In the genomic region with DNA sequence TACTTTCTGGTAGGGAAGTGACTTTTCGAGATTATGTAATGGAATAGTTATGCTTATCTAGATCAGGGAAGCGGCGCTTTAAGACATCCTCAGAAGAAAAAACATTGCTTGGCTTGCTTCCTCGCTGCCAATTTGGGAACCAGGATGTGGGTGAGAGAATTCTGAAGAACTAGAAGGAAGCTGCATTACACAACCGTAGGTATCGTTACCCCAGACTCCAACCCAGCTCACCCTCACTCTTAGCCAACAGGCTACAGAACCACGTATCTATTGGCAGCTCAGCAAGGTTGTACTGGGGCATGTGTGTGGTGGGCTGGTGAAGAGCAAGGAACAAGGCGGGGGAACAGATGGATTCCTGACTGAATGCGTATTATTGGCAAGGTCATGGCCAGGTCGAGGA, we compare ENCODE assay signal across 13 mouse cellular contexts. TPM values are rescaled to one million over a fixed set of nuclear protein-coding genes. Genes with fewer than 3 reads are reported as not detected.
DNase-seq lines count a peak whose midpoint lies in the region; ATAC-seq and TF ChIP-seq lines count a peak whose summit lies in the region.
"Had no signal": no experiment of that assay in that cellular context is flagged by ENCODE, and none has a peak within 500 bp of the region (broad histone marks: within the 10 kb centered on the region; RNA-seq: fewer than 3 reads in every experiment).

No protein-coding gene starts in this region.

- TF ChIP-seq CTCF in bone marrow macrophage, adult 2 months (IDR thresholded peaks at IDR 0.05; ENCODE audit: low read depth, low read length), result no peak
- TF ChIP-seq CTCF in cerebellum, adult 2 months (IDR thresholded peaks at IDR 0.05; ENCODE audit: borderline replicate concordance, insufficient read depth, low read depth, low read length), result no peak

- H3K79me2 ChIP-seq in macrophage (ENCODE audit: inconsistent target), result no peaks in the 10 kb centered on the region

- no peaks in the 10 kb centered on the region for H3K36me3 ChIP-seq in macrophage (ENCODE audit: inconsistent target)
- H3K36me3 ChIP-seq: heart, embryonic 13.5 days; neural tube, embryonic 15.5 days had no signal

- TF ChIP-seq POLR2A in bone marrow macrophage, adult 2 months (IDR thresholded peaks at IDR 0.05; ENCODE audit: borderline replicate concordance, low read depth, low read length), result no peak
- no peak for TF ChIP-seq POLR2A in cerebellum, adult 2 months (IDR thresholded peaks at IDR 0.05; ENCODE audit: borderline replicate concordance, insufficient read depth, low read length)

- peak; percentile 98 for ATAC-seq in common myeloid progenitor, adult 5-6 weeks (replicated peaks; ENCODE audit: low read depth, poor library complexity, severe bottlenecking)

- H3K4me3 ChIP-seq in bone marrow macrophage, adult 2 months (ENCODE audit: insufficient read depth, low read length), result no peak overlapping the region
- H3K4me3 ChIP-seq in macrophage (ENCODE audit: inconsistent target), result no peak overlapping the region
- no peak overlapping the region for H3K4me3 ChIP-seq in cerebellum, adult 2 months (replicated peaks; ENCODE audit: insufficient read depth, low read depth, low read length)
- H3K4me3 ChIP-seq: heart, embryonic 13.5 days; neural tube, embryonic 15.5 days had no signal

- H3K27ac ChIP-seq in bone marrow macrophage, adult 2 months (ENCODE audit: insufficient read depth, low read depth, low read length), result peak overlapping the region; percentile 11; the same call in 1 of the 2 replicates
- peak overlapping the region; percentile 8; the same call in 1 of the 2 replicates for H3K27ac ChIP-seq in macrophage
- H3K27ac ChIP-seq in cerebellum, adult 2 months (ENCODE audit: insufficient read depth, low read length), result no peak overlapping the region
- H3K27ac ChIP-seq: heart, embryonic 13.5 days; neural tube, embryonic 15.5 days had no signal

- no peaks in the 10 kb centered on the region for H3K27me3 ChIP-seq in cerebellum, adult 2 months (ENCODE audit: control insufficient read depth, insufficient read depth, low read length)
- H3K27me3 ChIP-seq: heart, embryonic 13.5 days; neural tube, embryonic 15.5 days had no signal

- peak; percentile 13 to 45 for DNase-seq in layer of hippocampus, postnatal 14 days (ENCODE audit: low spot score in 2 of 2)
- DNase-seq in gastrocnemius, adult 8-10 months (ENCODE audit: low spot score in 2 of 2), result no peak
- DNase-seq in B cell, adult 2 months, result no peak
- DNase-seq in cerebellum, adult 2 months, result no peak

- 16% methylated on average over 10 of the region's 10 CpGs for WGBS in macrophage (ENCODE audit: missing documents)
- WGBS in cerebellum, adult 2 months, result 88% methylated on average over 10 of the region's 10 CpGs

- H3K4me1 ChIP-seq in bone marrow macrophage, adult 2 months (ENCODE audit: control insufficient read depth, insufficient read depth, low read length), result peaks cover 15% of the 10 kb centered on the region
- H3K4me1 ChIP-seq in cerebellum, adult 2 months (ENCODE audit: control insufficient read depth, insufficient read depth, low read length), result no peaks in the 10 kb centered on the region
- H3K4me1 ChIP-seq: heart, embryonic 13.5 days; neural tube, embryonic 15.5 days had no signal

RNA-seq across cellular contexts. Expression of a gene that starts 10.7 kb away (rescaled TPM):
- polyA plus RNA-seq in bone marrow macrophage, adult 2 months (2012; ENCODE audit: insufficient read depth, insufficient read length, missing spikeins), result 26.0 and 30.4 TPM in 2 replicates
- total RNA-seq in common myeloid progenitor, adult 5-6 weeks (2017), result 1.0 and 1.4 TPM in 2 replicates
- total RNA-seq in layer of hippocampus, postnatal 14 days (2021), result not detected
- total RNA-seq in macrophage (2018; cell fraction: chromatin; rRNA removed), result 1,000 to 10,000 TPM in 11 of 26 experiments, 100 to 1,000 TPM in 9, 10 to 100 TPM in 5, 1 to 10 TPM in 1; 5.0 to 3,989 (median 821) TPM
- total RNA-seq in macrophage (2018; cell fraction: cytosol; rRNA removed), result 1,000 to 10,000 TPM in 10 of 26 experiments, 100 to 1,000 TPM in 8, 10 to 100 TPM in 6, 1 to 10 TPM in 2; 6.3 to 4,375 (median 357) TPM
- 1,000 to 10,000 TPM in 10 of 26 experiments, 100 to 1,000 TPM in 13, 10 to 100 TPM in 2, 1 to 10 TPM in 1; 7.7 to 3,657 (median 793) TPM for total RNA-seq in macrophage (2018; cell fraction: nucleus; rRNA removed)
- 7.3 to 16.2 TPM (median 8.7 TPM) in 3 replicates for polyA plus RNA-seq in macrophage (2018)
- total RNA-seq in gastrocnemius, adult 8-10 months (2022), result not detected
- polyA plus RNA-seq in cerebellum, adult 2 months (2012; rRNA removed), result 0.08 and 0.15 TPM in 2 replicates
- polyA plus RNA-seq: forebrain, embryonic 11.5 days; heart, embryonic 13.5 days; neural tube, embryonic 15.5 days had no signal

RNA-seq across cellular contexts. Expression of a gene that starts 50.4 kb away (rescaled TPM):
- not detected in 2 replicates for polyA plus RNA-seq in bone marrow macrophage, adult 2 months (2012; ENCODE audit: insufficient read depth, insufficient read length, missing spikeins)
- not detected in 2 replicates for total RNA-seq in common myeloid progenitor, adult 5-6 weeks (2017)
- total RNA-seq in layer of hippocampus, postnatal 14 days (2021), result under 1 TPM; 0.48 to 0.76 TPM
- 1,000 to 10,000 TPM in 1 of 26 experiments, 100 to 1,000 TPM in 17, 10 to 100 TPM in 7, 1 to 10 TPM in 1; 6.7 to 1,046 (median 219) TPM for total RNA-seq in macrophage (2018; cell fraction: chromatin; rRNA removed)
- 1,000 to 10,000 TPM in 8 of 26 experiments, 100 to 1,000 TPM in 8, 10 to 100 TPM in 9, 1 to 10 TPM in 1; 10.0 to 3,404 (median 171) TPM for total RNA-seq in macrophage (2018; cell fraction: cytosol; rRNA removed)
- 1,000 to 10,000 TPM in 6 of 26 experiments, 100 to 1,000 TPM in 13, 10 to 100 TPM in 6, 1 to 10 TPM in 1; 9.7 to 1,746 (median 513) TPM for total RNA-seq in macrophage (2018; cell fraction: nucleus; rRNA removed)
- 7.1 to 35.6 TPM (median 11.4 TPM) in 3 replicates for polyA plus RNA-seq in macrophage (2018)
- total RNA-seq in gastrocnemius, adult 8-10 months (2022), result not detected
- 0.16 and 0.30 TPM in 2 replicates for polyA plus RNA-seq in cerebellum, adult 2 months (2012; rRNA removed)
- total RNA-seq: megakaryocyte-erythroid progenitor cell, adult 5-6 weeks; MEL had no signal
- polyA plus RNA-seq: limb, embryonic 11.5 days had no signal

Comparison
In these comparisons a context has a peak if more than half of its experiments do, and no peak if none do; other contexts are left out.
1. DNase-seq: peak in layer of hippocampus, postnatal 14 days (2 of 2); none in gastrocnemius, adult 8-10 months (0 of 2), B cell, adult 2 months (0 of 2) and cerebellum, adult 2 months (0 of 2).